Mouse (Mus musculus): ENCODE data around the gene Slc5a4a.

The Slc5a4a gene

DNA sequence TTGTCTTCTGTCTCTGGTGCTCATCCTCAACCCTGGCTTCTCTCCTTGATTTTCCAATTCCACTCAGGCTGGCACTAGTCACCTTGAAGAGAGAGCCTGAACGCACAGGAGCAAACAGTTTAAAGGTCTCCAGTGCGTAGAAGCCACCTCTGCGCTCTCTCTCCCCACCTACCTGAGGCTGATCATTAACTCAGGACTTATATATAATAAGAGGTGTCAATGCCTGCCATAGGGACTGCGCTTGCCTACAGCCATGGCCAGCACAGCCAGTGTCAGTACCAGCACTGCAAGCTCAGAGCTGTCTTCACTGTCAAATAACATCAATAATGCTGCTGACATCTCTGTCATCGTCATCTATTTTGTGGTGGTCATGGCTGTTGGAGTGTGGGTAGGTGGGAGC is at the start of gene Slc5a4a:
Gene Slc5a4a, plus strand, starts transcription at position 174 of the 400 bp plus-strand sequence.
- no peak for DNase-seq (ENCODE audit: low read depth, low spot score)

DNA sequence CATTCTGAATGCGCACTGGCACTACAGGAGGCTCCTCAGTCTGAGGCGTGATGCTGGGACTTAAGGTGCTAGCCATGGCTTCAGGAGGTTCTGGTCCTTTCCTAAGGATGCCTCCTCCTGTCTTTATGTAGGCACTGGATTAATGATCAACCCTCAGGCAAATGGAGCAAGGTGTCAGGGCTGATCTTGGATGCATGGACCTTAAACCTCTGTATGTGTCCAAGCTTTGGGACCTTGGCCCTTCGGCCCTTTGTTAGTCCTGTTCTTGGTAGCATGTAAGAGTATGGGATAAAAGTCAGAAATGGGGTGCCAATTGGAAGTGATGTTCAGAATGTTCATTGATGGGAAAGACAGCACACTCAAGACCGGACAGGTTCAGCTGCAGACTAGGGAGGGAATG is 36.4 kb upstream of the Slc5a4a start, which contains the start of gene Slc5a4b:
Gene Slc5a4b, minus strand, starts transcription at position 101 of the 400 bp plus-strand sequence.
- DNase-seq (ENCODE audit: low read depth, low spot score) = no peak

- DNase-seq (ENCODE audit: low read depth, low spot score) = peak; percentile 53
These were observed 29.3 kb upstream of the Slc5a4a start for GRCm38 (mm10) chr10:76117966-76118365.

DNA sequence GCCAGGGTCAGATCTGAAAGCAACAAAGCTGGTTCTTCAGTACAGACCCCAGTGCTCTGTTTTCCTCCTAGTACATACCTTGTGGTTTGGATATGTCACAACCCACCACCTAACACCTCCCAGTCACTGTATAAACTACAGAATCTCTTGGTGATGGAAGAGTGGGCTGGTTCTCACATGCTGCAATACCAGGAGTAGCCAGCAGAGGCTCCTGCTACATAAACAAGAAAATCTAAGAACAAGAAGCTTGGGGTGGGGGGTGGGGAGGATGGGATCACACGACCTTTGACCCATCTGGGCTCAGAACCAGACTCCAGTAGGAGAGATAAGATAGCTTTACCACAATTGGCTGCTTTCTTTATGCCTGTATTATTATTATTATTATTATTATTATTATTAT is 28.5 kb upstream of the Slc5a4a start:
- DNase-seq (ENCODE audit: low read depth, low spot score) = peak; percentile 49

DNA sequence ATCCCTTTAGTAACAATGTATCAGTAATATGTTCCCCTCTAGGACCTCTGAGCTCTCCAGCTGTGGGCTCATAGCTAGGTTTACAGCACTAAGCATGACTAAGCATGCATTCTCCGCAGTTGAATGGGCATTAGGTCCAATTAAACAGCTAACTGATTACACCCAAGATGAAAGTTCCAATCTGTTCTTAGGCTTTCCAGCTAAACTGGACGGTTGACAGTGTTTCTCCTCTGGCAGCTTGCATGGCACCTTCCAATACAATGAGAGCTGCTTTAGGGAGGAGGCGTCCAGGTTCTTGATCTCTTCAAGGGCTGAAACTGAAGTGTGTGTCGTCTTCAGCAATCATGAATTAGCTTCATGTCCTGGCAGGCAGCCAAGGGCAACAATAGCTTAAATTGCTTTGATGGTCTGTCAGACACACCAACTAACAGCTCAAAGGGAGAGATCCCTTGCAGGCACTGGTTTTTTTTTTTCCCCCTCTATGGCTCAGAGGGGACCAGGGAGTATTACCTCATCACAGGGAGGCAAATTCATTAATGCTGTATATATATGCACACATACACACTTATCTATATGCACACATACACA is 27.0 kb upstream of the Slc5a4a start:
- DNase-seq (ENCODE audit: low read depth, low spot score) = no peak

DNA sequence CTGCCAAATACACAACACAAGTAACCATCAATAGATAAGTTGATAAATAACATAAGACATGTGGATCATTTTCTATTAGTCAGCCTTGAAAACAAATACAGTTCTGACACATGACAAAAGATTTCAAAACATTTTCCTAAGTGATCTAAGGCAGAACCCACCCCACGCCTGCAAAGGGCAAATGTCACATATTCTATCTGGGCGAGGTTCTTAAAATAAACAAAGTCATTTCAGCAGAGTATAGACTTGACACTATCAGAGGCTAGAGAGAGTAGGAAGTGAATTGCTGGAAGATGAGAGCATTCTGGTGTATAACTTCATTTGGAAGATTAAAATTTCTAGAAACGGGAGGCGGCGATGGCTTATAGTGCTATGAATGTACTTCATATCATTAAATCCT is 25.8 kb upstream of the Slc5a4a start:
- DNase-seq (ENCODE audit: low read depth, low spot score) = no peak

GRCm38 (mm10) chr10:76132506-76132905 is 14.7 kb upstream of the Slc5a4a start:
- no peak for DNase-seq (ENCODE audit: low read depth, low spot score)

- DNase-seq (ENCODE audit: low read depth, low spot score) = no peak
These were observed 10.9 kb upstream of the Slc5a4a start for GRCm38 (mm10) chr10:76136318-76136717.

DNA sequence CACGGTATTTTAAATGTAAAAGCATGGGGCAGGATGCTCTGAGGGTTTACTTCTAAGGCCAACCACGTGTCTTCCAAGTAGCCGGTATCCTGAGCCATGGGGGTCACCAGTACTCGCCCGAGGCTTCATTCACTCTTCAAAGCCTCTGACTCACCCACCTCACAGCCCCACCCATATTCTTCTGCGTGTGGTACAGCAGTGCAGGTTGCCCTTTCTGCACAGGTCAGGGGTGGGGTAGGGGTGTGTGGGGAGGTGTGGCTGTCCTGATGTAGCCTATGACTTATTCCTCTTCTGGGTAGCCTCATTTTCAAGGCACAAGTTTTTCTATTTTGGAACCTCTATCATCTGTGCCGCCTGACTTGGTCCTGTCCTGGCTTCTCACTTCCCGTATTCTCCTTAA is 405 bp upstream of the Slc5a4a start:
- no peak for DNase-seq (ENCODE audit: low read depth, low spot score)

- DNase-seq (ENCODE audit: low read depth, low spot score) = no peak
These were observed 8.7 kb downstream of the Slc5a4a start for GRCm38 (mm10) chr10:76155911-76156310.

DNA sequence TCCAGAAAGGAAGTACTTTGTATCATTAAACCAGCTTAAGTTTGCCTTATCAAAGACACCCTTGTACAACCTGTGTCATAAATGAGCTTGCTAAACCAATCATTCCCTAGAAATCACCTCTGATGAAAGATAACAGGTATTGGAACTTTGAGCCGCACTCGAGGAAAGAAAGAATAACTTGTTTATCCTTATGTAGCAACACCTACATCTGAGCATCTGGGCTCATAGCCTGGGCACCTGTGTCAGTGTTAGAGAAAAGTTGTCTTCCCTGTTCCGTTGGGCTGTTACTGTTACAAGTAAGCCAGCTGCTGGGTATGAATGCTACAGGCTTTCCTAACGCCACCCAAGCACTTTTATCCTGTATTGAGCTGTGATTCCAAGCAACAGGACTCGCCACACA is 10.3 kb downstream of the Slc5a4a start:
- no peak for DNase-seq (ENCODE audit: low read depth, low spot score)

- DNase-seq (ENCODE audit: low read depth, low spot score) = no peak
These were observed 10.8 kb downstream of the Slc5a4a start for GRCm38 (mm10) chr10:76158009-76158408.

DNA sequence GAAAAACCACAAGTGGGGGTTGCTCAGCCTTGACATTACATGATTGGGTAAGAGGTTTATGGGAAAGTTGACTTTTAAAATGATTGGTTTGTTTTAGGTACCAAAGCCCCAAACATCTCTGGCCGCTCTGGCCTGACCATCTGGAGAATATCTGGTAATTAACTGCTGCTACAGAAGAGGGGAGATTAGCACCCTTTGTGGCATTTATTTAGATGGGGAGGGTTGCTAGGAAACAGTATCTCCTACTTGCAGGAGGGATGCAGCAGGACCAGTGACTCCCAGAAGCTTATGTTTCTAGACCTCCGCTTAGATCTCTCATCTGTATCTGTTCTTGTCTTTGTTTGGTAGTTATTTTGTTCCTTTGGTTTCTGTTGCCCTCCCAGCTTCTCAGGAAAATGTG is 27.6 kb downstream of the Slc5a4a start:
- DNase-seq (ENCODE audit: low read depth, low spot score) = no peak

DNA sequence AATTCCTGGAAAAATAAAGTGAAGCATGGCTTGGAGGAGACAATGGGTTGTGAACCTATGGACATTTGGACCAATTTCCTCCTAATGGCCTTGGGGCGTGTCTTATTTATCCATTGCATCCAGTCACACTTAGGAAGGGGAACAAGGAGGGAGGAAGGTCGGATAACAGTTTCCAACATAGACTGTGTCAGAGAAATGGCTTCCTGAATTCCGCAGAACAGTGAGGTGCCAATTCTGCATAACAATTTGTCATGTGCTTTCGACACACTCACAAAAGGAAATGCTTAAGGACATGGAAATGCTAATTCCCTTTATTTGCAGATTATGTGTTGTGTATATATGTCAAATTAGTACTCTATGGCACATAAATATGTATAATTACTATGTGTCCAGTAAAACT is 38.0 kb downstream of the Slc5a4a start:
- DNase-seq (ENCODE audit: low read depth, low spot score) = no peak

DNA sequence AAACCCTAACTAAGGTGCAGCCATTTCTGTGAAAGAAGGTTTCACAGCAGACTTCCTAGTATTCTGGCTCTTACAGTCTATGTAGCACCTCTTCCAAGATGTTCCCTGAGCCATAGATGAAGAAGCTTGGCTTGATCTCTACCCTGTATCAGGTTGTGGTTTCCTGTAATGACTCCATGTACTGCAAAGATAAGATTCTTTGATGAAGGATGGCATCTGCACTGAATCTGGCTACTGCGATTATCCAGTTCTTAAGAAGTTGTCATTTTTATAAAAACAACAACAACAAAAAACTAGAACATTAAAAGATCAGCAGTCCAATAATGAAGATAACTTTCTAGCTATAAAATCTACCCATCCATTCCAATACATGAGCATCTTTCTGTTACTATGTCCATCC is 40.8 kb downstream of the Slc5a4a start:
- DNase-seq (ENCODE audit: low read depth, low spot score) = no peak

GRCm38 (mm10) chr10:76201416-76201815 is 54.2 kb downstream of the Slc5a4a start:
- DNase-seq (ENCODE audit: low read depth, low spot score) = no peak

GRCm38 (mm10) chr10:76201978-76202377 is 54.7 kb downstream of the Slc5a4a start:
- peak; percentile 53 for DNase-seq (ENCODE audit: low read depth, low spot score)

DNA sequence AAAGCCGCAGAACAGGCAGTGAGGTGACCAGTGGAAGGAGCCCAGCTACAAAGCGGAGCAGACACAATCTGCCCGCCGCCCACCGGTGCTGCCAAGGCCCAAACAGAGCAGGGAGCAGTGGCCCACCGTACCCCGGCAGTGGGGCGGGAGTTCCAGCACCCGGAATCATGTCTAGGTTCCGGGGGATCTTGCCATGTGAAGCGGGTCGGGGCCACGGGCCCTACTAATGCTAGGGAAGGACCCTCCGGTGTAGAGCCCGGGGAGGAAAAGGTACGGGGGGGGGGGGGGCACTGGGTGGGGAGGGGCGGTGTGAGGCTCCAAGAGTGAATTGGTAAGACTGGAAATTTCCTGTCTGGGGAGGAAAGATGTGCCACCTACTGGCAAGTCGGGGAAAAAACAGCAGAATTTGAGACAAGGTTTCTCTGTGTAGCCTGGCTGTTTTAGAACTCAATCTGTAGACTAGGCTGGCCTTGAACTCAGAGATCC is 56.6 kb downstream of the Slc5a4a start:
- DNase-seq (ENCODE audit: low read depth, low spot score) = peak; percentile 22

DNA sequence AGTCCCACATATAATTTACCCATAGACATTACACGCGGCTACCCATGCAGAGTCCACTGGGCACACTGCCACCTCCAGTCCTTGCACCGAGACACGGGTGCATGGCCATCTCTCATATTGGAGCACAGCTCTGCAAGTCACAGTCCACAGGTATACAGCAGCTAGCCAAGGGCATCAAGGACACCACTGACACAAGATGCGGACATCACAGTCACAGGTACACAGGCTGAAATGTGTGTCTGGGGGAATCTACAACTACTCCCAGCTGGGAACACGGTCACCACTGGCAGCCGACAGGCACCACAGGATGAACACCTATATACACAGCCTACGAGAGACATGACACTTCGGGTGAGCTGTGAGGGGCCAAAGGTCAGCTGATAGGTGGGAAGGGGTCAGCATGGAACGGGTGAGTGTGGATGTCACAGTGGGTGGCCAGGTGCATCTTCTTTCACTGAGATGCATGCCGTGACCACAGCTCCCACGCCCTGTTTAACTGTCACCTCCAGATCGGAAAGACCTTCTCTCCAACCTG is 60.1 kb downstream of the Slc5a4a start:
- DNase-seq (ENCODE audit: low read depth, low spot score) = no peak

DNA sequence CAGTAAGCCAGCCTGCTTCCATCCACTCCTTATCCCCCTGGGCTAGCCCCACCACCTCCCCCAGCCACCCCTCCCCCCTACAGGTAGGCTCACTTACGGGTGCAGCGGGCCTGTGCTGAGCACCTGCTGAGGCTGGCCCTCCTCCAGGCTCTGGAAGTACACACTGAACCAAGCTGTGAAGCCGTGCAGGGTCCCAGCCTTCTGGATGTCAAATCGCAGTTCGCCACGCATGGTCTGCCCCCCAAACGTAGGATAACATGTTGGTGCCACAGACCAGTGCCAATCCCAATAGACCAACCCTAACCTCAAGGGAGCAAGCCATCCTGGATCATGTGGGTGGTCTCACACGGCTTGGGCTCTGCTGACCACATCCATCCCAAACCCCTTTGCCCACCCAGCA is 62.0 kb downstream of the Slc5a4a start:
- no peak for DNase-seq (ENCODE audit: low read depth, low spot score)

- DNase-seq (ENCODE audit: low read depth, low spot score) = no peak
These were observed 63.6 kb downstream of the Slc5a4a start for GRCm38 (mm10) chr10:76210806-76211205.

DNA sequence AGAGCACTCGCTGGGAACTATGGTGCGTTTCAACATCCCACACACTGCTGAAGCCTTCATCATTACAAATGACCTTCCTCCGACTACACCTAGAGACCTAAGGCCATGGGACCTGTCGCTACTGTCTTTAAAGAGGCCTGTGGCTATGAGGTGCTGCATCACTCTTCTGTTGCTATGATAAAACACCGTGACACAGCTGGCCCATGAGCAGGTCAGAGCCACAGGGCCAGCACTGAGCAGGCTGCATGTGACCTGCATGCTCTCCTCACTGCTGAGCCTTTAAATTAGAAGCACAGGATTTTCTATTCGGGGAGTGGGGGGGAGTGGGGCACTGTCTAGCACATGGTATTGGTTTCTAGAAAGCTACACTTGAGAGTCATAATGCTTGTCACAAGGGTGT is 64.9 kb downstream of the Slc5a4a start:
- DNase-seq (ENCODE audit: low read depth, low spot score) = no peak

DNA sequence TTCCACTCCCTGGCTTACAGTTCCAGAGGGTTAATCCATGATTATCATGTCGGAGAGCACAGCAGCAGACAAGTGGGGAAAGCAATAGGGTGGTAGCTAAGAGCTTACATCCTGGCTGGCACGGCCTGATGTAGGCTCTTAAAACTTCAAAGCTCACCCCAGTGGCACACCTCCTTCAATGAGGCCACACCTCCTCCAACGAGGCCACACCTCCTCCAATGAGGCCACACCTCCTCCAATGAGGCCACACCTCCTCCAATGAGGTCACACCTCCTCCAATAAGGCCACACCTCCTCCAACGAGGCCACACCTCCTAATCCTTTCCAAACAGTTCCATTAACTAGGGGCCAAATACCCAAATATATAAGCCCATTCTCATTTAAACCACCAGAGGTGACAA is 66.9 kb downstream of the Slc5a4a start:
- no peak for DNase-seq (ENCODE audit: low read depth, low spot score)

DNA sequence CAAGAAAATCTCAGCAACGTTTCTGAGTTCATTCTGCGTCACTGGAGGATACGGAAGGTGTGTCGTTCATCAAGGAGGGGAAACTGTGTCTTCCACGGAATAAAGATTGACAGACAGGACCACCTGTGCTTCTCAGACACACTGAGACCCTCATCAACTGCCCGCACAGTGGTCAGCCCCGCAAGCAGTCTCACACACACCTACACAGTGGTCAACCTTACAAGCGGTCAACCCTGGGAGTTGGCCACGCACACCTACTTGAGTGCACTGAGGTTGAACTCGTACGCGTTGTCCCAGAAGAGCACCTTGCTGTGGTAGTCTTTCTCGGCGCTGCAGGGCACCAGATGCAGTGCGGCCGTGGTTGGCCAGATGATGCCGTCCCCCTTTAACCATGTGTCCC is 69.8 kb downstream of the Slc5a4a start:
- no peak for DNase-seq (ENCODE audit: low read depth, low spot score)
